Mouse (Mus musculus) lung, embryonic 14.5 days (tissue): Measurements from ENCODE around the gene Mfng. TPM values are rescaled to one million over a fixed set of nuclear protein-coding genes. Genes with fewer than 3 reads are reported as not detected.

Experiments
- ATAC-seq: fragments of 200-750 bp; cut with Nextera tagmentation; 2 replicates; pipeline ENCODE4 v1.8.0; 2017; ENCODE audit warnings: mild to moderate bottlenecking, moderate TSS enrichment, moderate library complexity; ENCODE audit not compliant: insufficient read depth
- DNase-seq: peaks from one replicate; pipeline ENCODE4 v3.0.0-alpha.2; 2015
- H3K27ac ChIP-seq: fragments of 300-500 bp; sonication (generic); 2 replicates; pipeline ENCODE4 v1.5.1; 2014; ENCODE audit warnings: low read depth, mild to moderate bottlenecking, moderate library complexity
- H3K27me3 ChIP-seq: fragments of 300-500 bp; sonication (generic); 2 replicates; pipeline ENCODE4 v1.6.1; 2014; ENCODE audit warnings: low read length, control low read depth; ENCODE audit not compliant: insufficient read depth
- H3K36me3 ChIP-seq: fragments of 300-500 bp; sonication (generic); 2 replicates; pipeline ENCODE4 v1.6.1; 2014; ENCODE audit warnings: control low read depth; ENCODE audit not compliant: insufficient read depth
- H3K4me1 ChIP-seq: fragments of 300-500 bp; sonication (generic); 2 replicates; pipeline ENCODE4 v1.6.1; 2014; ENCODE audit warnings: antibody characterized with exemption, control low read depth; ENCODE audit not compliant: insufficient read depth
- H3K4me2 ChIP-seq: fragments of 300-500 bp; sonication (generic); 2 replicates; pipeline ENCODE4 v1.6.1; 2014; ENCODE audit warnings: mild to moderate bottlenecking
- H3K4me3 ChIP-seq: fragments of 300-500 bp; sonication (generic); 2 replicates; pipeline ENCODE4 v1.5.1; 2014; ENCODE audit warnings: low read depth, low read length
- H3K9ac ChIP-seq: fragments of 300-500 bp; sonication (generic); 2 replicates; pipeline ENCODE4 v1.6.1; 2014
- H3K9me3 ChIP-seq: fragments of 300-500 bp; sonication (generic); 2 replicates; pipeline ENCODE4 v1.6.1; 2016; ENCODE audit warnings: low read depth, low read length, control low read depth
- CTCF ChIP-seq: IDR thresholded peaks from 2 replicates; pipeline ENCODE4 v1.5.1; 2016; ENCODE audit warnings: antibody characterized with exemption, low read depth
- WGBS: fragments of 180-500 bp; shearing (Covaris S2); extraction: QIAGEN DNeasy Blood & Tissue Kit; methylation state at CpG from one replicate; pipeline ENCODE4 v1.1.7; 2014; 5-methylcytosine and 5-hydroxymethylcytosine counted together
- polyA plus RNA-seq: library from polyadenylated mRNA; unstranded; fragments of >200 nt; fragmentation: Nextera tagmentation; extraction: Ambion mirVana; gene quantifications from 2 replicates; pipeline ENCODE4 v1.2.1, GENCODE M21; 2014

Mfng gene
- polyA plus RNA-seq, 1 experiment from 2014 or later: 34.3 TPM

DNA sequence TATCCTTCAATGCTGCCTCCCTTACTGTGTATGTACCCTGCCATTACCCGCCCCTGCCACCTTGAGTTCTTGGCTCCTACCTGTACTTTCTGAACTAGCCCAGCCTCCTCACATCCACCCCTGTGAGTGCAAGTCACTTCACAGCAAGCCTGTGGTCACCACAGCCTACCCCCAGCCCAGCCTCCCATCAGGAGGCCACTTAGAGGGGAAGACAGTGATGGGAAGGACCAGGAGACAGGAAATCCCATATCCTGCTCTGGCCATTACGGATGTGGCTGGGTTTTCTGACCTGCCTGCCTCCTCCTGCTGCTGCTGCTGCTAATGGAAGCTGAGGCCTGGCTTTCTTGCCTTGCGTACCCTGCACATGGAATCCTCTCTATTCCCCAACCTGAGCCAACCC, 14.8 kb upstream of the Mfng start:
- ATAC-seq: no peak
- 64% methylated on average over 3 of the region's 3 CpGs for WGBS
- no peaks in the 10 kb centered on the region for H3K9me3 ChIP-seq

DNA sequence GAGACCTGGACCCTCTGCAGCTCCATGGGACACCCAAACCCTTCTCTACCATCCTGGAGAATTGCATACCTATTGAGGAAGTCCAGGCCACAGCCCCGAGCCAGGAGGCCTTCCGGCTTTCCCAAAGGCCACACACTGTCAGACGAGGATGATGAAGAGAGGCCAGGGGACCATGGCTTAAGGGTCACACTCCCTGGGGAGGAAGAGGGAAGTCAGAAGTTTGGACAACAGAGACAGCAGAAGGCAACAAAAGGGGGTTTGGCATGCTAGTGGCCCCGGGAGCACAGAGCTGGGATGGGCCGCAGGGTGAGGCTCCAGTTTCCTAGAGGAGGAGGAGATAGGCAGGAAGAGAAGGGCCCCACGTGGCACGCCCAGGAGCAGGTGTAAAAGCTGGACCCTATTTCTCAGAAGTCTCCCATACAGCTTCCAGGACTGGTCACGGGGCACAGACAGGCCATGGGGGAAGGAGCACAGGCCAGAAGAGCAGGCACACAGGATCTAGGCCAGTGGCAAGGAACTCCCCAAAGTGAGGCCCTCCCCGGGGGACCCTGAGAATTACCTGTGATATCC, 14.1 kb upstream of the Mfng start:
- no peaks in the 10 kb centered on the region for H3K27me3 ChIP-seq
- no peaks in the 10 kb centered on the region for H3K9me3 ChIP-seq
- no peak overlapping the region for H3K9ac ChIP-seq
- peaks cover 8% of the 10 kb centered on the region; the same call in 1 of the 2 replicates for H3K4me1 ChIP-seq
- ATAC-seq (no peak), DNase-seq (no peak)
- no peak overlapping the region for H3K4me2 ChIP-seq
- no peak overlapping the region for H3K4me3 ChIP-seq
- TF ChIP-seq CTCF: no peak
- peak overlapping the region; percentile 69; the same call in 1 of the 2 replicates for H3K27ac ChIP-seq
- WGBS: 63% methylated on average over 9 of the region's 9 CpGs
- 0 out of 2 replicates have a peak, but pooled peaks cover 6% of the 10 kb centered on the region for H3K36me3 ChIP-seq

More for the DNA sequence above, 14.8 kb upstream of the Mfng start:
- DNase-seq: no peak
- H3K36me3 ChIP-seq: 0 out of 2 replicates have a peak, but pooled peaks cover 6% of the 10 kb centered on the region
- H3K4me2 ChIP-seq: no peak overlapping the region
- H3K27ac ChIP-seq: peak overlapping the region; percentile 69
- no peak overlapping the region for H3K4me3 ChIP-seq
- H3K27me3 ChIP-seq: no peaks in the 10 kb centered on the region
- peaks cover 8% of the 10 kb centered on the region; the same call in 1 of the 2 replicates for H3K4me1 ChIP-seq
- H3K9ac ChIP-seq: no peak overlapping the region
- TF ChIP-seq CTCF: no peak

DNA sequence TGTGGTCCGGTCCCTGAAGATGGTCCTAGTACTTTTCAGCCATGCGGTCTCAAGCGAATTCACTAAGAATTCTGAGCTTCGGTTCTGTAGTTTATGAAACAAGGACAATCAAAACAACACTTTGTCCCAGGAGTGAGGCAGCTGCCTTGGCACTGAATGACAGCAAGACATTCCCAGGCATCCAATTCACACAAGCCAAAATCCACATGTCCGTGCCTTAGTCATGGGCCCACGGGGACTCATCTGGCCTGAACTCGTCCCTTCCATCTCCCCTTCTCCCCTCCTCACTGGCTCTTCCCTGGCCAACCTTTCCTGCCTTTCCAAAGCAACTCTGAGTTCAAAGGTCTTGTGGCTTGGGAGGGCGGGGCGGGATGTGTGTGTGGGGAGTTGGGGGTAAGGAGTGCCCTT, 13.1 kb upstream of the Mfng start:
- ATAC-seq (no peak), DNase-seq (no peak)
- Histone ChIP-seq H3K27ac (peak overlapping the region; percentile 69), H3K9me3 (no peaks in the 10 kb centered on the region), H3K4me2 (no peak overlapping the region), H3K4me1 (peaks cover 8% of the 10 kb centered on the region; the same call in 1 of the 2 replicates), H3K9ac (no peak overlapping the region), H3K4me3 (no peak overlapping the region), H3K36me3 (0 out of 2 replicates have a peak, but pooled peaks cover 6% of the 10 kb centered on the region), H3K27me3 (no peaks in the 10 kb centered on the region)
- no peak for TF ChIP-seq CTCF
- 62% methylated on average over 9 of the region's 9 CpGs for WGBS

DNA sequence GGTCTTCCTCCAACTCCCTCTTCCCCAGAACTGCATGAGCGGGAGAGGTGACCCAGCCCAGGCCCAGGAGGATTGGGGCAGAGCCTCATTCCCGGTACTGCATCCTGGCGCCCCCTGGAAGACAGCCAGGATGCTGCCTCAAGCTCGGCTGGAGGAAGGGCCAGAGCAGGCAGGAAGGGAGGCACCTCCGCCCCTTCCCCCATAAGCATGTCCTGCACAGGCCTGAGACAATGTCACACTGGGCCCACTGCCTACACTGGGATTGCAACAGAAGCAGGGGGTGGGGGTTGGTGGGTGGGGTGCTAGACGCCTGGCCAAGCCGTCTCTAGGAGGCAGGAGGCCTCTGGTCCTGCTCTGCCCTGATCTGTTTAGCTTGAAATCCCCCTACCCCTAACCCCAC, 12.7 kb upstream of the Mfng start:
- TF ChIP-seq CTCF: peak; percentile 39
- ATAC-seq (peak; percentile 81), DNase-seq (peak; percentile 78)
- no peak overlapping the region for H3K4me2 ChIP-seq
- no peak overlapping the region for H3K9ac ChIP-seq
- WGBS: 23% methylated on average over 7 of the region's 7 CpGs
- no peak overlapping the region for H3K4me3 ChIP-seq
- peak overlapping the region; percentile 69 for H3K27ac ChIP-seq
- 0 out of 2 replicates have a peak, but pooled peaks cover 6% of the 10 kb centered on the region for H3K36me3 ChIP-seq
- no peaks in the 10 kb centered on the region for H3K27me3 ChIP-seq
- H3K9me3 ChIP-seq: no peaks in the 10 kb centered on the region
- H3K4me1 ChIP-seq: peaks cover 8% of the 10 kb centered on the region; the same call in 1 of the 2 replicates

DNA sequence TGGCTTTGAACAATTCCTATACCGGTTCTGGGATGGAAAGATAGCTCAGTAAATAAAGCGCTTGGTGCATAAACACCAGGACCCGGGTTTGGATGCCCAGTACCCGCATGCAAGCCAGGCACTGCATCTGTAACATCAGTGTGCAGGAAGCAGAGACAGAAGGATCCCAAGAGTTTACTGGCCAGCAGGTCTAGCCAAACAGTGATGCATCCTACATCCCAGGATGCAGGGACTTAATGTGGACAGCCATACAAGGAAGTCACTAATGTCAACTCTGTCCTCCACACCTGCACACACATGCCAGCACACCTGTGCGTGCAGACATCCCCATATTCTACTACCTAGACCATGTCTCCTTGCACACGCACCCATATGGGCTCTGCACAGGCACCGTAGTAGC, 12.0 kb upstream of the Mfng start:
- Histone ChIP-seq H3K9me3 (no peaks in the 10 kb centered on the region), H3K36me3 (0 out of 2 replicates have a peak, but pooled peaks cover 6% of the 10 kb centered on the region), H3K4me2 (no peak overlapping the region), H3K27ac (peak overlapping the region; percentile 12; the same call in 1 of the 2 replicates), H3K27me3 (no peaks in the 10 kb centered on the region), H3K4me1 (peaks cover 8% of the 10 kb centered on the region; the same call in 1 of the 2 replicates), H3K9ac (no peak overlapping the region), H3K4me3 (no peak overlapping the region)
- ATAC-seq (no peak), DNase-seq (no peak)
- no peak for TF ChIP-seq CTCF
- 88% methylated on average over 7 of the region's 7 CpGs for WGBS

DNA sequence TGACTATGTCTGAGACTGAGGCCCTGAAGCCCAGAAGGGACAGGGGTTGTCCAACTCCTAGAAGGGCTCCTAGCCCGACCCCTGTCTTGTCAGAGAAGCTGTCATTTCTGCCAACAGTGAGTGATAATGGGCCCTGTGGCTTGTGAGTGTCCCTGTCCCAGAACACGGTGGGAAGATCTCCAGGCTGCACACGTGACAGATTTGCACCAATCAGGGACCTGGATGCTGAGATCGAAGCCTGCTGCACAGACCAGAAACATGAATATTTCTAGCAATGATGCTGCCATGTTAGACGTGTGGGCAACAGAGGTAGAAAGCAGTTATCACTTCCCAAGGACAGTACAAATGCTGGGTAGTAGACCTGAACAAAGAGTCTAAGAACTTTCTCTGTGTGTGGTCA, 11.2 kb upstream of the Mfng start:
- Histone ChIP-seq H3K27ac (no peak overlapping the region), H3K4me1 (peaks cover 8% of the 10 kb centered on the region; the same call in 1 of the 2 replicates), H3K9me3 (no peaks in the 10 kb centered on the region), H3K9ac (no peak overlapping the region), H3K4me2 (no peak overlapping the region), H3K36me3 (0 out of 2 replicates have a peak, but pooled peaks cover 4% of the 10 kb centered on the region), H3K27me3 (no peaks in the 10 kb centered on the region), H3K4me3 (no peak overlapping the region)
- no peak for ATAC-seq
- whole genome bisulfite sequencing: 66% methylated on average over 5 of the region's 5 CpGs
- no peak for DNase-seq
- no peak for TF ChIP-seq CTCF

DNA sequence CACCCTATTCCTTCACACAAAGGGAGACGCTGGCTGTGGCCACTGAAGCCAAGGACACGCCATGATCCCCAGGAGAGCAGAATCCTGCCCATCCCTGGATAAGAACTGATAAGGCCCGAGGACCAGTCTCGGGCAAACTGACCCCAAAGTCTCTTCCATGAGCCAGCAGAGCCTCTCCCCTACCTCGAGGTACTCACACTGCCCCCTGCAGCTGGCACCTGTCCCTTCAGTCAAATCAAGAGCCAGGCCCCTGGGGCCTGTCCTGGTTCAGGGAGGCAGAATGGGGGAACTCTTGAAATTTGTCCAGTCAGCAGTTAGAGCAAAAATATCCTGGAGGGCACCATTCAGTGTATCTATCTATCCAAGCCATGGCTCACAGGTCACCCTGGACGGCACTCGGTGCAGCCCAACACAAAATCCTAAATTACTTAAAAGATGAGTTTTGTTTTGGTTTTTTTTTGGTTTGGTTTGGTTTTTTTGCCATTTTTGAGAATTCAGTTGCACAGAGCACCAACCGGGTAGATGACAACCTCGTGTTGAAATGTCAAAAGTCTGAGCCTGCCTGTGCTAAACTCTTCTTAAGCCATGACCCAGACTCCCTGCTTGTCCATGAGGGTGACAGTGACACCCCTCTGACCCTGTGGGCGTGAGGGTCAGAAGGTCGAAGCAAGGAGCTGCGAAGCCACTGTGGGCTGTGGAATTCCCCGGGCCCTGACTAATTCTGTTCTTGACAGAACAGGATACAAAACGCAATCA, 9.3 kb upstream of the Mfng start:
- ATAC-seq (no peak), DNase-seq (no peak)
- 52% methylated on average over 14 of the region's 14 CpGs for WGBS
- Histone ChIP-seq H3K27me3 (no peaks in the 10 kb centered on the region), H3K27ac (no peak overlapping the region), H3K9ac (no peak overlapping the region), H3K4me1 (peaks cover 6% of the 10 kb centered on the region; the same call in 1 of the 2 replicates), H3K36me3 (0 out of 2 replicates have a peak, but pooled peaks cover under 1% of the 10 kb centered on the region), H3K4me3 (no peak overlapping the region), H3K4me2 (no peak overlapping the region), H3K9me3 (no peaks in the 10 kb centered on the region)
- 0 out of 2 replicates have a peak, but pooled peaks have one; percentile 13 for TF ChIP-seq CTCF
